Mouse (Mus musculus) thymus, postnatal 36 days (tissue): ENCODE data around the gene Camkmt.

Source experiments
- DNase-seq, 2 experiments: peaks; one replicate each; pipeline ENCODE4 v3.0.0; 2022; ENCODE audit warnings: mixed read lengths in 2 of 2

Camkmt gene

GRCm38 (mm10) chr17:85177231-85177630, 86.9 kb downstream of the Camkmt start:
- DNase-seq = no peak

- no peak for DNase-seq
Observed at GRCm38 (mm10) chr17:85180471-85181060, 90.2 kb downstream of the Camkmt start.

- DNase-seq = peak; percentile 84 to 85
Observed at GRCm38 (mm10) chr17:85189227-85190127, 99.1 kb downstream of the Camkmt start.

- DNase-seq = no peak
Observed at GRCm38 (mm10) chr17:85190128-85190435, 99.7 kb downstream of the Camkmt start.

- DNase-seq = no peak
Observed at GRCm38 (mm10) chr17:85193294-85193693, 102.9 kb downstream of the Camkmt start.

- DNase-seq = no peak
Observed at GRCm38 (mm10) chr17:85198781-85199180, 108.4 kb downstream of the Camkmt start.

GRCm38 (mm10) chr17:85199321-85199720, 109.0 kb downstream of the Camkmt start:
- no peak for DNase-seq

- DNase-seq = no peak
Observed at GRCm38 (mm10) chr17:85218054-85218453, 127.7 kb downstream of the Camkmt start.

GRCm38 (mm10) chr17:85242109-85242508, 151.8 kb downstream of the Camkmt start:
- DNase-seq = no peak

- DNase-seq = no peak
Observed at GRCm38 (mm10) chr17:85248962-85249361, 158.6 kb downstream of the Camkmt start.

GRCm38 (mm10) chr17:85249744-85250143, 159.4 kb downstream of the Camkmt start:
- DNase-seq = no peak

- DNase-seq = no peak
Observed at GRCm38 (mm10) chr17:85256930-85257329, 166.6 kb downstream of the Camkmt start.

- DNase-seq = no peak
Observed at GRCm38 (mm10) chr17:85257348-85257747, 167.0 kb downstream of the Camkmt start.

GRCm38 (mm10) chr17:85258703-85259341, 168.5 kb downstream of the Camkmt start:
- DNase-seq = no peak

GRCm38 (mm10) chr17:85266831-85267422, 176.6 kb downstream of the Camkmt start:
- no peak for DNase-seq

GRCm38 (mm10) chr17:85271466-85272175, 181.3 kb downstream of the Camkmt start:
- DNase-seq = no peak

- no peak for DNase-seq
Observed at GRCm38 (mm10) chr17:85279720-85280119, 189.4 kb downstream of the Camkmt start.

GRCm38 (mm10) chr17:85282447-85282846, 192.1 kb downstream of the Camkmt start:
- no peak for DNase-seq

GRCm38 (mm10) chr17:85291154-85291553, 200.8 kb downstream of the Camkmt start:
- no peak for DNase-seq

- no peak for DNase-seq
Observed at GRCm38 (mm10) chr17:85291601-85292000, 201.2 kb downstream of the Camkmt start.

- no peak for DNase-seq
Observed at GRCm38 (mm10) chr17:85292276-85292675, 201.9 kb downstream of the Camkmt start.

GRCm38 (mm10) chr17:85303686-85304085, 213.3 kb downstream of the Camkmt start:
- DNase-seq = no peak

- DNase-seq = no peak
Observed at GRCm38 (mm10) chr17:85308566-85308965, 218.2 kb downstream of the Camkmt start.
